Mouse (Mus musculus): ENCODE measurements around the gene Rnf216. TPM values are rescaled to one million over a fixed set of nuclear protein-coding genes. Genes with fewer than 3 reads are reported as not detected.

Gene Rnf216
- 31.6 TPM for polyA plus RNA-seq (2014; fragmentation: Illumina TruSeq; extraction: RNeasy Lipid Tissue Mini Kit (QIAGEN cat#74804); ENCODE audit: low read depth, low replicate concordance)

DNA sequence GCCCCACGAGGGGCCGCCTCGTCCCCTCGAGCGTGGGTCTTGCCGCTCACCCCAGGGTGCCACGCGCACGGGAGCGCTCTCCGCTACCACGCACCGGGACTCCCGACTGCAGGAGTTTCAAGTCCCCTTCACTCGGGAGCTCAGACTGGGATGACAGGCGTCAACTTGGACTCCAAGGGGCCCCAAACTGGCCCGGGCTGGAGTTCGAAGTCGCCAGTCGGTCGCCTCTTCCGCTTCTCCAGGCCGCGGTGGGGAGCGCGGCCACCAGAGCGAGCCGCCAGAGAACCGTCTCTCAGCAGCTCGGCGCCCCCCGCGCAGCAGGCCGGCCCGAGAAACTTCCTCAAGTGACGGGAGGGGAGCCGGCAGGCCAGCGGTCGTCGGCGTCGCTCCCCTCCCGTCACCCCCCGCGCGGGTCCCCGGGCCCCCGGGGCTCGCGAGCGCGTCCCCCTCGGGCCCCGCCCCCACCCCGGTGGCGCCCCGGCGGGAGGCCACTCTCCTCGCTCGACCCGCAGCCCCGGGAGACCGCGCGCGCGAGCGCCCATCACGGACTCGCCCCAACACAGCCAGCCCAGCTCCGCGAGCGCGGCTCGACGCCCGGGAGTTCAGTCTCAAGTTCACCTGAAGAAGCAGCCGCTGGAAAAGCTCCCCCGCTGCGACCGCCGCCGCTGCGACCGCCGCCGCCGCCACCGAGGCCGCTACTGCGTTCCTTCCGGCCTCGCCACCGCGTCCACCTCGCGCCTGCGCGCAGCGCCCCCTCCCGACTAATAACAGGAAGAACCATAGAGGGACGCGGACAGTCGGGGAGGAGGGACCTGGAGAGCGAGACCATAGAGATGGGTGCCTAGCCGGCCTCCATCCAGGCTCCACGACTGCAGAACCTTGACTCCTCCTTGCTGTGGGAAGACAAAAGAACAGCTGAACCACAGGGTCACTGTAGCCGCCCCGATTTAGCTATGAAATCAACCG lies at the start of gene Rnf216:
Rnf216 (minus strand) TSS at position 714 of the 966 bp plus-strand sequence.

DNA sequence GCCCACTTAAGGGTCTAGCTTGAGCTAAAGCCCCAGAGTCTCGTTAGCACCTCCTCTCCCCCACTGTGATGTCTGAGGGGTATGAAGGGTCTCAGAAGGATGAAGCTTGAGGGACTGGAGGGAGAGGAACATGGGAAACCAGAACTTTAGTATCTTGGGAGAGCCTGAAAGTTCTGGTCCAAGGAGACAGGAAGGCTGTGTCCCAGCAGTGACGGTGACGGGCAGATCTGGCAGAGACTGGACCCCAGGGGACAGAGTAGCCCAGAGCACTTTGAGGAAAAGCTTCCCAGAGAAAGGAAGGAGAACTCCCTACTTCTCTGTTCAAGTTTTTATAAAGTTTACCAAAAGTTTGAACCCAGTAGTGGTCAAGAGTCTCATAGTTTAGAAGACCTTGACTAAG lies 34.7 kb upstream of the Rnf216 start, which contains the start of gene Olfr718-ps1:
Olfr718-ps1 (minus strand) TSS at position 101 of the 400 bp plus-strand sequence.

DNA sequence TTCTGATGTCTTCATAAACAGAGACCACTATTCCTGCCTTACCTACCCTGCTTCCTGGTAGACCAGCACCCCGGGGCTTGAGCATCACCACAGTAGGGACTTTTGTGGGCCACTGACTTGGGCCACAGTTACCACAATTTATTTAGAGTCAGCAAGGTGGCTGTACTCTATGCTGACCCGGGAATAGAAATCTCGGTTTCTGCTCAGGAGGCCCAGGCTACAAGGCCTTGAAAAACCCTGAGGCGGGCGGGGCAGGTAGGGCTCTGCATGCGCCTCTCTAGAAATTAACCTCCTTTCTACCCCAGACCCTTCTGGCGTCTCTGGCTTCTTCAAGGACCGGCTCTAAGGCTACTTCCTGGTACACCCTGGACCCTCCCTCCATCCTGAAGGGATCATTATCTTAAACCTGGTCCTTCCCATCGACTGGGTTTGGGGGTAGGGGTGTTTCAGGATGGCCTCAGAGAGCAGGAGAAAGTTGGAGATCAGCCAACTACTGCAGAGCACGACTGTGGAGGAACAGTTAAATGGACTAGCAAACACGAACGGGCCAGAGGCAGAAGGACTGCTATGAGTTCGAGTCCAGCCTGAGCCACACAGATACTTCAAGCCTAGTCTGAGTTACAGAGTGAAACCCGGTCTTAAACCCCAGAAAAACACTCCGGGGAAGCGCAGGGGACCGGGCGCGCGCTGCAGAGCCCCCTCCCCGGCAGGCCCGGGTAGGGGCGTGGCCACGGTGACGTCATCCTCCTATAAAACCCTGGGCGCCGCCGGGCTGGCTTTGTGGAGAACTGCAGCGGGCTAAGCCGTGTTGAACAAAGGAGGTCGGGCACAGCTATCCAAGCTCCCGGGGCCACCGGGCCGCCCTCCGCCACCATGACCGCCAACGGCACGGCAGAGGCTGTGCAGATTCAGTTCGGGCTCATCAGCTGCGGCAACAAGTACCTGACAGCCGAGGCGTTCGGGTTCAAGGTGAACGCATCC lies 152.9 kb downstream of the Rnf216 start, which contains the start of gene Fscn1:
Fscn1 (plus strand) TSS at position 768 of the 981 bp plus-strand sequence.

Other genes with a start within 250 kb of the Rnf216 start
- 2.8 TPM for gene Fbxl18, start 217.6 kb downstream of the Rnf216 start, polyA plus RNA-seq (2014; fragmentation: Illumina TruSeq; extraction: RNeasy Lipid Tissue Mini Kit (QIAGEN cat#74804); ENCODE audit: low read depth, low replicate concordance)
- gene Actb, start 206.2 kb downstream of the Rnf216 start, polyA plus RNA-seq (2014; fragmentation: Illumina TruSeq; extraction: RNeasy Lipid Tissue Mini Kit (QIAGEN cat#74804); ENCODE audit: low read depth, low replicate concordance): 2,506 TPM
- 0.32 TPM for gene Fscn1, start 152.7 kb downstream of the Rnf216 start, polyA plus RNA-seq (2014; fragmentation: Illumina TruSeq; extraction: RNeasy Lipid Tissue Mini Kit (QIAGEN cat#74804); ENCODE audit: low read depth, low replicate concordance)
- gene Olfr718-ps1, start 34.6 kb upstream of the Rnf216 start, polyA plus RNA-seq (2014; fragmentation: Illumina TruSeq; extraction: RNeasy Lipid Tissue Mini Kit (QIAGEN cat#74804); ENCODE audit: low read depth, low replicate concordance): not detected
- gene Rbak, start 67.8 kb upstream of the Rnf216 start, polyA plus RNA-seq (2014; fragmentation: Illumina TruSeq; extraction: RNeasy Lipid Tissue Mini Kit (QIAGEN cat#74804); ENCODE audit: low read depth, low replicate concordance): 13.3 TPM
- gene Spdye4b, start 68.0 kb upstream of the Rnf216 start, polyA plus RNA-seq (2014; fragmentation: Illumina TruSeq; extraction: RNeasy Lipid Tissue Mini Kit (QIAGEN cat#74804); ENCODE audit: low read depth, low replicate concordance): not detected
- gene Spdye4a, start 113.9 kb upstream of the Rnf216 start, polyA plus RNA-seq (2014; fragmentation: Illumina TruSeq; extraction: RNeasy Lipid Tissue Mini Kit (QIAGEN cat#74804); ENCODE audit: low read depth, low replicate concordance): not detected
- 8.5 TPM for gene Zfp12, start 122.2 kb upstream of the Rnf216 start, polyA plus RNA-seq (2014; fragmentation: Illumina TruSeq; extraction: RNeasy Lipid Tissue Mini Kit (QIAGEN cat#74804); ENCODE audit: low read depth, low replicate concordance)
- 0.79 TPM for gene Zfp316, start 157.0 kb upstream of the Rnf216 start, polyA plus RNA-seq (2014; fragmentation: Illumina TruSeq; extraction: RNeasy Lipid Tissue Mini Kit (QIAGEN cat#74804); ENCODE audit: low read depth, low replicate concordance)
- not detected for gene Zfp853, start 180.6 kb upstream of the Rnf216 start, polyA plus RNA-seq (2014; fragmentation: Illumina TruSeq; extraction: RNeasy Lipid Tissue Mini Kit (QIAGEN cat#74804); ENCODE audit: low read depth, low replicate concordance)
- 1.2 TPM for gene E130309D02Rik, start 202.4 kb upstream of the Rnf216 start, polyA plus RNA-seq (2014; fragmentation: Illumina TruSeq; extraction: RNeasy Lipid Tissue Mini Kit (QIAGEN cat#74804); ENCODE audit: low read depth, low replicate concordance)
- 6.9 TPM for gene Zdhhc4, start 216.3 kb upstream of the Rnf216 start, polyA plus RNA-seq (2014; fragmentation: Illumina TruSeq; extraction: RNeasy Lipid Tissue Mini Kit (QIAGEN cat#74804); ENCODE audit: low read depth, low replicate concordance)
- not detected for gene Grid2ip, start 244.3 kb upstream of the Rnf216 start, polyA plus RNA-seq (2014; fragmentation: Illumina TruSeq; extraction: RNeasy Lipid Tissue Mini Kit (QIAGEN cat#74804); ENCODE audit: low read depth, low replicate concordance)